24 mouse cellular contexts compared by ENCODE assay signal in genomic region chr16:34354042-34354441, GRCm38 (mm10).
DNase-seq lines count a peak whose midpoint lies in the region; ATAC-seq and TF ChIP-seq lines count a peak whose summit lies in the region.
"Had no signal": no experiment of that assay in that cellular context is flagged by ENCODE, and none has a peak within 500 bp of the region (broad histone marks: within the 10 kb centered on the region; RNA-seq: fewer than 3 reads in every experiment).

No protein-coding gene starts in this region.

- no peaks in the 10 kb centered on the region for H3K9me3 ChIP-seq in heart, embryonic 10.5 days
- no peaks in the 10 kb centered on the region for H3K9me3 ChIP-seq in liver, embryonic 16.5 days (replicated peaks; ENCODE audit: control insufficient read depth, low read length)
- H3K9me3 ChIP-seq in liver, embryonic 12.5 days (replicated peaks), result no peaks in the 10 kb centered on the region
- no peaks in the 10 kb centered on the region for H3K9me3 ChIP-seq in lung, postnatal 0 days (ENCODE audit: low read length)
- H3K9me3 ChIP-seq: embryonic facial prominence, embryonic 10.5 days; embryonic facial prominence, embryonic 12.5 days; forebrain, embryonic 13.5 days; G1E had no signal

- no peak overlapping the region for H3K9ac ChIP-seq in liver, embryonic 16.5 days (ENCODE audit: low read depth, low read length)
- no peak overlapping the region for H3K9ac ChIP-seq in liver, embryonic 12.5 days
- no peak overlapping the region for H3K9ac ChIP-seq in lung, postnatal 0 days (replicated peaks; ENCODE audit: low read depth)
- H3K9ac ChIP-seq: embryonic facial prominence, embryonic 12.5 days; forebrain, embryonic 13.5 days had no signal

- TF ChIP-seq CTCF in gastrocnemius, adult 2 months (IDR thresholded peaks at IDR 0.05), result no peak
- no peak for TF ChIP-seq CTCF in lung, postnatal 0 days (IDR thresholded peaks at IDR 0.05)

- H3K4me2 ChIP-seq in liver, embryonic 16.5 days (ENCODE audit: low read depth, low read length), result no peak overlapping the region
- no peak overlapping the region for H3K4me2 ChIP-seq in liver, embryonic 12.5 days
- H3K4me2 ChIP-seq in lung, postnatal 0 days (replicated peaks; ENCODE audit: low read depth, low read length), result no peak overlapping the region
- H3K4me2 ChIP-seq: embryonic facial prominence, embryonic 12.5 days; forebrain, embryonic 13.5 days had no signal

- peaks cover 28% of the 10 kb centered on the region for H3K4me1 ChIP-seq in heart, embryonic 10.5 days
- no peaks in the 10 kb centered on the region; the same call in 1 of the 2 replicates for H3K4me1 ChIP-seq in liver, embryonic 16.5 days (ENCODE audit: control insufficient read depth, low read depth, low read length)
- no peaks in the 10 kb centered on the region; the same call in 1 of the 2 replicates for H3K4me1 ChIP-seq in liver, embryonic 12.5 days
- H3K4me1 ChIP-seq in lung, postnatal 0 days (ENCODE audit: insufficient read depth, low read depth, low read length), result peaks cover 10% of the 10 kb centered on the region; the same call in 1 of the 2 replicates
- H3K4me1 ChIP-seq: embryonic facial prominence, embryonic 12.5 days had no signal

- peaks cover 4% of the 10 kb centered on the region for H3K36me3 ChIP-seq in heart, embryonic 10.5 days
- H3K36me3 ChIP-seq in liver, embryonic 16.5 days (ENCODE audit: control insufficient read depth, insufficient read depth), result no peaks in the 10 kb centered on the region
- H3K36me3 ChIP-seq in liver, embryonic 12.5 days, result no peaks in the 10 kb centered on the region
- no peaks in the 10 kb centered on the region for H3K36me3 ChIP-seq in lung, postnatal 0 days (ENCODE audit: insufficient read depth, low read length)
- H3K36me3 ChIP-seq: G1E had no signal

- H3K27me3 ChIP-seq in heart, embryonic 10.5 days (ENCODE audit: insufficient read depth, poor library complexity, severe bottlenecking), result no peaks in the 10 kb centered on the region
- H3K27me3 ChIP-seq in liver, embryonic 16.5 days (ENCODE audit: control insufficient read depth, insufficient read depth, low read depth, low read length), result no peaks in the 10 kb centered on the region
- H3K27me3 ChIP-seq in liver, embryonic 12.5 days (replicated peaks), result no peaks in the 10 kb centered on the region
- no peaks in the 10 kb centered on the region for H3K27me3 ChIP-seq in lung, postnatal 0 days (replicated peaks; ENCODE audit: insufficient read depth, low read length)
- H3K27me3 ChIP-seq: embryonic facial prominence, embryonic 12.5 days; forebrain, embryonic 13.5 days; Patski had no signal

- no peak overlapping the region for H3K4me3 ChIP-seq in gastrocnemius, adult 2 months
- no peak overlapping the region for H3K4me3 ChIP-seq in heart, embryonic 10.5 days
- no peak overlapping the region for H3K4me3 ChIP-seq in liver, embryonic 16.5 days (ENCODE audit: low read depth, low read length)
- no peak overlapping the region for H3K4me3 ChIP-seq in liver, embryonic 12.5 days
- H3K4me3 ChIP-seq in lung, postnatal 0 days (ENCODE audit: low read depth, low read length), result no peak overlapping the region
- H3K4me3 ChIP-seq: embryonic facial prominence, embryonic 10.5 days; embryonic facial prominence, embryonic 12.5 days; forebrain, embryonic 13.5 days had no signal

- 0 out of 2 replicates have a peak overlapping the region, but pooled peaks have one; percentile 31 for H3K27ac ChIP-seq in gastrocnemius, adult 2 months
- H3K27ac ChIP-seq in heart, embryonic 10.5 days, result peak overlapping the region; percentile 86
- no peak overlapping the region for H3K27ac ChIP-seq in liver, embryonic 16.5 days (ENCODE audit: low read length)
- no peak overlapping the region for H3K27ac ChIP-seq in liver, embryonic 12.5 days
- H3K27ac ChIP-seq in lung, postnatal 0 days (ENCODE audit: low read length), result no peak overlapping the region
- H3K27ac ChIP-seq: embryonic facial prominence, embryonic 10.5 days; embryonic facial prominence, embryonic 12.5 days; forebrain, embryonic 13.5 days had no signal

- TF ChIP-seq EP300 in lung, postnatal 0 days (IDR thresholded peaks at IDR 0.05), result no peak

- intact Hi-C loops in gastrocnemius, adult 2 months (cut with DNase I), result no loop called here

- WGBS in heart, embryonic 10.5 days, result 79% methylated on average over 3 of the region's 3 CpGs
- WGBS in liver, embryonic 16.5 days (ENCODE audit: insufficient replicate concordance), result 54% methylated on average over 3 of the region's 3 CpGs
- WGBS in liver, embryonic 12.5 days (ENCODE audit: insufficient replicate concordance), result 63% methylated on average over 3 of the region's 3 CpGs
- WGBS in lung, postnatal 0 days, result 61% methylated on average over 3 of the region's 3 CpGs

- no peak for DNase-seq in gastrocnemius, adult 2 months
- DNase-seq in gastrocnemius, adult 18-20 months (ENCODE audit: low spot score), result no peak
- no peak for DNase-seq in heart, embryonic 10.5 days (ENCODE audit: low spot score)
- no peak for DNase-seq in heart, postnatal 4 days
- DNase-seq in lung, postnatal 0 days (ENCODE audit: low spot score), result peak; percentile 51
- no peak for DNase-seq in lung, postnatal 10 days
- DNase-seq: adrenal gland, adult 8-10 months; adrenal gland, postnatal 14 days; adrenal gland, postnatal 36 days; B cell, adult 2 months; cerebellum, adult 11-12 months; cerebellum, adult 2 months; cerebellum, adult 9-10 months; cerebellum, postnatal 10 days; cerebellum, postnatal 25 days had no signal

- ATAC-seq in liver, embryonic 16.5 days (ENCODE audit: low read depth), result peak; percentile 53; the same call in 1 of the 2 replicates
- ATAC-seq in liver, embryonic 12.5 days, result no peak
- no peak for ATAC-seq in lung, postnatal 0 days
- ATAC-seq: activated CD4-positive, CD25-positive, alpha-beta regulatory T cell, adult 4 months; CD4-positive, CD25-positive, alpha-beta regulatory T cell, adult 4 months; forebrain, embryonic 13.5 days; Patski had no signal

Comparison
In these comparisons a context has a peak if more than half of its experiments do, and no peak if none do; other contexts are left out.
1. H3K27ac ChIP-seq: peak in gastrocnemius, adult 2 months (single experiment) and heart, embryonic 10.5 days (single experiment); none in liver, embryonic 16.5 days (single experiment), liver, embryonic 12.5 days (single experiment) and lung, postnatal 0 days (single experiment).